Mouse (Mus musculus) heart, embryonic 15.5 days (tissue): ENCODE results near the gene Polr1a. TPM values are rescaled to one million over a fixed set of nuclear protein-coding genes. Genes with fewer than 3 reads are reported as not detected.

ENCODE experiments used
- ATAC-seq: fragments of 200-750 bp; cut with Nextera tagmentation; replicated peaks from 2 replicates; pipeline ENCODE4 v1.8.0; 2017; ENCODE audit warnings: low read depth, moderate TSS enrichment; ENCODE audit not compliant: insufficient number of reproducible peaks, insufficient read depth, low FRiP score
- H3K27ac ChIP-seq: fragments of 300-500 bp; sonication (generic); 2 replicates; pipeline ENCODE4 v1.5.1; 2015; ENCODE audit warnings: mild to moderate bottlenecking, inconsistent platforms
- H3K27me3 ChIP-seq: fragments of 300-500 bp; sonication (generic); 2 replicates; pipeline ENCODE4 v1.6.1; 2015; ENCODE audit warnings: inconsistent platforms
- H3K36me3 ChIP-seq: fragments of 300-500 bp; sonication (generic); 2 replicates; pipeline ENCODE4 v1.6.1; 2015; ENCODE audit warnings: mild to moderate bottlenecking, inconsistent platforms
- H3K4me1 ChIP-seq: fragments of 300-500 bp; sonication (generic); replicated peaks from 2 replicates; pipeline ENCODE4 v1.6.1; 2015; ENCODE audit warnings: inconsistent platforms
- H3K4me2 ChIP-seq: fragments of 300-500 bp; sonication (generic); 2 replicates; pipeline ENCODE4 v1.6.1; 2015; ENCODE audit warnings: inconsistent platforms, mild to moderate bottlenecking, moderate library complexity
- H3K4me3 ChIP-seq: fragments of 300-500 bp; sonication (generic); 2 replicates; pipeline ENCODE4 v1.5.1; 2015; ENCODE audit warnings: mild to moderate bottlenecking, inconsistent platforms
- H3K9ac ChIP-seq: fragments of 300-500 bp; sonication (generic); 2 replicates; pipeline ENCODE4 v1.6.1; 2015; ENCODE audit warnings: mild to moderate bottlenecking, inconsistent platforms
- H3K9me3 ChIP-seq: fragments of 300-500 bp; sonication (generic); replicated peaks from 2 replicates; pipeline ENCODE4 v1.6.1; 2016; ENCODE audit warnings: inconsistent platforms
- WGBS: fragments of 180-500 bp; shearing (Covaris S2); methylation state at CpG from one replicate; pipeline ENCODE4 v1.1.7; 2015; ENCODE audit warnings: mixed read lengths; 5-methylcytosine and 5-hydroxymethylcytosine counted together
- polyA plus RNA-seq: library from polyadenylated mRNA; unstranded; fragments of >200 nt; fragmentation: Nextera tagmentation; extraction: Ambion mirVana; gene quantifications from 2 replicates; pipeline ENCODE4 v1.2.1, GENCODE M21; 2015

Gene Polr1a
- polyA plus RNA-seq, 1 experiment from 2014 or later = 19.7 TPM

GRCm38 (mm10) chr6:72001220-72001777 lies 92.4 kb downstream of the Polr1a start:
- no peak overlapping the region for H3K9ac ChIP-seq
- H3K9me3 ChIP-seq = peaks cover 4% of the 10 kb centered on the region; the same call in 1 of the 2 replicates
- H3K36me3 ChIP-seq = no peaks in the 10 kb centered on the region
- H3K4me3 ChIP-seq = no peak overlapping the region
- H3K27ac ChIP-seq = no peak overlapping the region
- WGBS = 47% methylated on average over 5 of the region's 5 CpGs
- no peaks in the 10 kb centered on the region for H3K4me1 ChIP-seq
- no peak for ATAC-seq
- no peaks in the 10 kb centered on the region for H3K27me3 ChIP-seq
- no peak overlapping the region for H3K4me2 ChIP-seq

DNA sequence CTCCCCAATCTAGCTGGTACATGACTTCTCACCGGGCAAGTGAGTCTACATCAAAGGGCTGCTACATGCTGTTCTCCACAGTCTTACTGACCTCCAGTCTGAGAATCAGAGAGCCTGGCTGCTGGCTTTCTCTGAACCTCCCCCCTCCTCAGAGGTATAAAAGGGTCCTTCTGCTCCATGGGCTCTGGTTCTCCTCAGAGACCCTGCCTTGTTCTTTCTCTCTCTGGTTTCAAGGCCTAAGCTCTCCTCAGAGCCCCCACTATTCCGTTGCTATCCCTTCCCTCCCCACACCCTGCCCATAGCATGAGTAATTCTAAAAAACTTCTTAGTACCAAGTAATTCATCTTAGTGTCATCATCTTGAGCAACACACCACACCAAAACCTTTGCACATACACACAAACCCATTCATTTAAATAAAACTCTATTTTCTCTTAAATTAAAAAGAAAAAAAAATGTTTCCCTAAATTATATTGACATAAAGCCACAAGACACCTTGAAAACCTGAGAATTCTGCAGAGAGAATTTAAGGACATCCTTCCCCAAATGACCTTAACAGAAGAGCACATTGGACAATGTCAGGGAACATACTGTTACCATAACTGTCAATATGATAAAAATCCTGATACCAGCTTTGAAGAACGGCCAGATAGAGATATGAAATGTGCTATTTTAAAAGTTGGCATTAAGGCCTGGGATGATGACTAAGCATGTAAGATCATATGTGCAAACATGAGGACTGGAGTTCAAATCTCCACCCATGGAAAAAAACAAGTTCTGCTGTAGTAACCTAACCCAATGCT lies 98.8 kb downstream of the Polr1a start:
- H3K9ac ChIP-seq = no peak overlapping the region
- H3K27ac ChIP-seq = no peak overlapping the region
- WGBS = 60% methylated on average over 3 of the region's 3 CpGs
- H3K9me3 ChIP-seq = no peaks in the 10 kb centered on the region
- no peak for ATAC-seq
- H3K4me1 ChIP-seq = no peaks in the 10 kb centered on the region
- no peaks in the 10 kb centered on the region for H3K27me3 ChIP-seq
- H3K4me3 ChIP-seq = no peak overlapping the region
- no peaks in the 10 kb centered on the region for H3K36me3 ChIP-seq
- H3K4me2 ChIP-seq = no peak overlapping the region

DNA sequence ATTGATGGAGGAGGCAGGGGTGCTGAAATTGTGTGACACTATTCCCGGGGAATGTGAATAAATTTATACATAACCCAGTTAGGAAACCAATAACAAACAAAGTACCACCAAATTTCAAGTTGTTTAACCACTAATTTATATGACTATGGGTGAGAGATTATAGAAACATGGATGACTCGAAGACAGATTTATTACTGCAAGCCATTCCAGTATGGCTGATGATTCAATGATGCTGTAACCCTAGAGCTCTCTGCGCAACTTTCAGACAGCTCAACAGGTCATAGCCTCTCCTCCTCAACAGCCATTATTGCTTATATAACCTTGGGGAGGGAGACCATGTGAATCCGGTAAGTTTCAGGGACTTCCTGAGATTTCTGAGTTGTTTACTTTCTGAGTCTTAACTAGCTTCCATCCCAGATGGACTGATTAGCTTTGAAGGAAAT lies 99.4 kb downstream of the Polr1a start:
- no peaks in the 10 kb centered on the region for H3K36me3 ChIP-seq
- H3K4me2 ChIP-seq = no peak overlapping the region
- no peaks in the 10 kb centered on the region for H3K4me1 ChIP-seq
- H3K27ac ChIP-seq = no peak overlapping the region
- no peaks in the 10 kb centered on the region for H3K27me3 ChIP-seq
- no peak overlapping the region for H3K9ac ChIP-seq
- WGBS = 86% methylated on average over 4 of the region's 4 CpGs
- no peak for ATAC-seq
- no peaks in the 10 kb centered on the region for H3K9me3 ChIP-seq
- H3K4me3 ChIP-seq = no peak overlapping the region

- Histone ChIP-seq H3K27ac (no peak overlapping the region), H3K9me3 (no peaks in the 10 kb centered on the region), H3K4me3 (no peak overlapping the region), H3K4me1 (no peaks in the 10 kb centered on the region), H3K36me3 (no peaks in the 10 kb centered on the region), H3K9ac (no peak overlapping the region), H3K4me2 (no peak overlapping the region), H3K27me3 (no peaks in the 10 kb centered on the region)
- ATAC-seq = no peak
- 81% methylated on average over 1 of the region's 1 CpGs for WGBS
Observed at GRCm38 (mm10) chr6:72009454-72009853, 100.6 kb downstream of the Polr1a start.

- H3K4me3 ChIP-seq = no peak overlapping the region
- H3K9me3 ChIP-seq = no peaks in the 10 kb centered on the region
- H3K27ac ChIP-seq = no peak overlapping the region
- WGBS = 60% methylated on average over 4 of the region's 4 CpGs
- no peaks in the 10 kb centered on the region for H3K4me1 ChIP-seq
- ATAC-seq = no peak
- H3K4me2 ChIP-seq = no peak overlapping the region
- no peaks in the 10 kb centered on the region for H3K27me3 ChIP-seq
- H3K36me3 ChIP-seq = no peaks in the 10 kb centered on the region
- H3K9ac ChIP-seq = no peak overlapping the region
Observed at GRCm38 (mm10) chr6:72014033-72014432, 105.2 kb downstream of the Polr1a start.

DNA sequence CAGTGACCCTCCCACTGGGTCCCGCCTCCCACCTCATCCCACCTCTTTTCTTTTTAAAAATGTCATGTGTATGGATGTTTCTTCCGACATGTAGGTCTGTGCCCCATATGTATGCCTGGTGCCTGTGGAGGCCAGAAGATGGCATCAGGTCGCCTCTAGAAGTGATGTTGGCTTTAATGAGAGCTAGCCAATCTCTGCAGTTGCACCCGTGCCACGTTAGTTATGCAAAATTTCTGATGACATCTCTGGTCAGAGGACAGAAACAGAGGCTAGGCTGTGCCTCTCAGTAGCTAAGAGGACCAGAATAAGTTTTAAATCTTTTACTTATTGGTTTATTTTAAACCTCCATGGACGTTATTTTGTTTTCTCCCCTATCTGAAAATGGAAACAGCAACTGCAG lies 109.2 kb downstream of the Polr1a start:
- H3K4me2 ChIP-seq = no peak overlapping the region
- no peaks in the 10 kb centered on the region for H3K4me1 ChIP-seq
- no peak overlapping the region for H3K4me3 ChIP-seq
- no peak overlapping the region for H3K9ac ChIP-seq
- no peaks in the 10 kb centered on the region for H3K36me3 ChIP-seq
- H3K27me3 ChIP-seq = no peaks in the 10 kb centered on the region
- no peak overlapping the region for H3K27ac ChIP-seq
- no peak for ATAC-seq
- 70% methylated on average over 6 of the region's 6 CpGs for WGBS
- H3K9me3 ChIP-seq = no peaks in the 10 kb centered on the region

GRCm38 (mm10) chr6:72025497-72025896 lies 116.6 kb downstream of the Polr1a start:
- Histone ChIP-seq H3K9me3 (no peaks in the 10 kb centered on the region), H3K27ac (no peak overlapping the region), H3K27me3 (no peaks in the 10 kb centered on the region), H3K36me3 (no peaks in the 10 kb centered on the region), H3K4me3 (no peak overlapping the region), H3K9ac (no peak overlapping the region), H3K4me2 (no peak overlapping the region), H3K4me1 (no peaks in the 10 kb centered on the region)
- no peak for ATAC-seq

DNA sequence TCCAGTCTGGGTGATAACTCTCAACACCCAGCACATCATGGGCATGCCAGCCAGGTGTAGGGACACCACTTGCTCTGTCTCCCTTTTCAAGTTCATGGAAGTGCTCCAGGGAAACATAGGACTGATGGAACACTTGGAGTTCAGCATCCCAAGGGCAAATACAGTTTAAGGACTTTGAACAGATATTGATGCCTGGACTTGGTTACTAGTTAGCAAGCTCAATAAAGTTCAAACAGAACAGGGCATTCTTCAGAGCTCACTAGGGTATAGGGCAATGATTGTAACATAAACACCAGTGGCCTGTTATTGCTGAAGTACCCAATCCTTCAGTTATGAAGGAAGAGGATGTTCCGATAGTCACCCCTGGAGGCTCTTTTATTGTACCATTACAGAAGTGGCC lies 119.2 kb downstream of the Polr1a start:
- Histone ChIP-seq H3K9me3 (no peaks in the 10 kb centered on the region), H3K36me3 (no peaks in the 10 kb centered on the region), H3K4me1 (no peaks in the 10 kb centered on the region), H3K4me3 (no peak overlapping the region), H3K4me2 (no peak overlapping the region), H3K27me3 (no peaks in the 10 kb centered on the region), H3K27ac (no peak overlapping the region), H3K9ac (no peak overlapping the region)
- ATAC-seq = no peak
- 98% methylated on average over 1 of the region's 1 CpGs for WGBS

GRCm38 (mm10) chr6:72029674-72030073 lies 120.8 kb downstream of the Polr1a start:
- Histone ChIP-seq H3K4me3 (no peak overlapping the region), H3K27ac (no peak overlapping the region), H3K4me1 (no peaks in the 10 kb centered on the region), H3K4me2 (no peak overlapping the region), H3K36me3 (no peaks in the 10 kb centered on the region), H3K27me3 (no peaks in the 10 kb centered on the region), H3K9ac (no peak overlapping the region), H3K9me3 (no peaks in the 10 kb centered on the region)
- no peak for ATAC-seq
- WGBS = 47% methylated on average over 6 of the region's 6 CpGs

Other genes with a start within 250 kb of the Polr1a start
- 18.0 and 21.5 TPM in 2 replicates for gene Reep1, start 201.5 kb upstream of the Polr1a start, polyA plus RNA-seq
- gene Mrpl35, start 82.1 kb upstream of the Polr1a start, polyA plus RNA-seq = 52.0 and 63.7 TPM in 2 replicates
- 310 and 335 TPM in 2 replicates for gene Immt, start 77.7 kb upstream of the Polr1a start, polyA plus RNA-seq
- 90.8 and 94.6 TPM in 2 replicates for gene Ptcd3, start 303 bp upstream of the Polr1a start, polyA plus RNA-seq
- gene St3gal5, start 188.5 kb downstream of the Polr1a start, polyA plus RNA-seq = 43.3 and 48.2 TPM in 2 replicates